Mouse (Mus musculus) C2C12 (cell line): Measurements from ENCODE around the gene Zfp94. TPM values are rescaled to one million over a fixed set of nuclear protein-coding genes. Genes with fewer than 3 reads are reported as not detected.

Experiments used
- H3K27me3 ChIP-seq: one replicate; pipeline ENCODE4 v1.6.1; 2011; ENCODE audit not compliant: control insufficient read depth, insufficient read depth, insufficient read length
- H3K36me3 ChIP-seq: one replicate; pipeline ENCODE4 v1.6.1; 2011; ENCODE audit not compliant: control insufficient read depth, insufficient read depth
- H3K4me3 ChIP-seq: one replicate; pipeline ENCODE4 v1.5.1; 2011; ENCODE audit warnings: mild to moderate bottlenecking, control low read depth; ENCODE audit not compliant: poor library complexity, insufficient read depth, severe bottlenecking
- H3K79me2 ChIP-seq: one replicate; pipeline ENCODE4 v1.6.1; 2011; ENCODE audit not compliant: control insufficient read depth, insufficient read depth
- H3K79me3 ChIP-seq: one replicate; pipeline ENCODE4 v1.6.1; 2011; ENCODE audit warnings: low read depth, control low read depth
- H3ac ChIP-seq: one replicate; pipeline ENCODE3; 2011; ENCODE audit warnings: low read depth; ENCODE audit not compliant: control insufficient read depth, insufficient read length
- CEBPB ChIP-seq: IDR thresholded peaks from one replicate; pipeline ENCODE4 v1.6.1; 2011; ENCODE audit warnings: low read depth, mild to moderate bottlenecking, control low read depth, moderate library complexity
- CTCF ChIP-seq: IDR thresholded peaks from one replicate; pipeline ENCODE4 v1.5.1; 2011; ENCODE audit not compliant: control insufficient read depth, insufficient read depth, insufficient read length
- FOSL1 ChIP-seq: IDR thresholded peaks from one replicate; pipeline ENCODE4 v1.8.0; 2011; ENCODE audit warnings: mild to moderate bottlenecking, low read length; ENCODE audit not compliant: poor library complexity, insufficient read depth, severe bottlenecking
- MAX ChIP-seq: IDR thresholded peaks from one replicate; pipeline ENCODE4 v1.6.1; 2011; ENCODE audit warnings: mild to moderate bottlenecking, control low read depth
- MYOD1 ChIP-seq: IDR thresholded peaks from one replicate; pipeline ENCODE4 v1.6.1; 2011; ENCODE audit warnings: low read depth; ENCODE audit not compliant: control insufficient read depth, insufficient read length
- MYOG ChIP-seq: IDR thresholded peaks from one replicate; pipeline ENCODE4 v1.6.1; 2011; ENCODE audit not compliant: control insufficient read depth, insufficient read length; ENCODE audit errors: extremely low read depth
- USF1 ChIP-seq: IDR thresholded peaks from one replicate; pipeline ENCODE4 v1.6.1; 2011; ENCODE audit warnings: low read depth, mild to moderate bottlenecking, control low read depth, moderate library complexity
- polyA plus RNA-seq: library from polyadenylated mRNA; unstranded; fragments of >200 nt; fragmentation: generic; extraction: Trizol; gene quantifications from one replicate; pipeline ENCODE4 v1.2.1, GENCODE M21; 2012; ENCODE audit warnings: missing spikeins

Zfp94 gene
- polyA plus RNA-seq, 1 experiment, result 2.4 TPM

GRCm38 (mm10) chr7:24343701-24344272 lies 27.3 kb upstream of the Zfp94 start:
- Histone ChIP-seq H3K79me2 (no peaks in the 10 kb centered on the region), H3ac (no peak overlapping the region), H3K4me3 (no peak overlapping the region), H3K79me3 (no peaks in the 10 kb centered on the region), H3K27me3 (peaks cover 11% of the 10 kb centered on the region), H3K36me3 (no peaks in the 10 kb centered on the region)
- no peak for TF ChIP-seq FOSL1
- TF ChIP-seq MYOD1, result no peak
- TF ChIP-seq USF1, result no peak
- TF ChIP-seq CTCF, result no peak
- TF ChIP-seq MYOG, result no peak
- TF ChIP-seq CEBPB, result no peak
- no peak for TF ChIP-seq MAX

- Histone ChIP-seq H3K79me2 (no peaks in the 10 kb centered on the region), H3K4me3 (no peak overlapping the region), H3K36me3 (no peaks in the 10 kb centered on the region), H3K79me3 (no peaks in the 10 kb centered on the region), H3ac (no peak overlapping the region), H3K27me3 (peaks cover 14% of the 10 kb centered on the region)
- TF ChIP-seq FOSL1 (no peak), MYOG (no peak), CTCF (no peak), MAX (no peak), USF1 (no peak), MYOD1 (no peak), CEBPB (no peak)
Observed at GRCm38 (mm10) chr7:24338241-24338640, 21.8 kb upstream of the Zfp94 start.

- Histone ChIP-seq H3K36me3 (no peaks in the 10 kb centered on the region), H3K27me3 (peaks cover 19% of the 10 kb centered on the region), H3K4me3 (no peak overlapping the region), H3ac (no peak overlapping the region), H3K79me2 (no peaks in the 10 kb centered on the region), H3K79me3 (no peaks in the 10 kb centered on the region)
- TF ChIP-seq CTCF (no peak), MYOG (no peak), USF1 (no peak), FOSL1 (no peak), MAX (no peak), MYOD1 (no peak), CEBPB (no peak)
Observed at GRCm38 (mm10) chr7:24335699-24336309, 19.3 kb upstream of the Zfp94 start.

GRCm38 (mm10) chr7:24333304-24333986 lies 17.0 kb upstream of the Zfp94 start, which contains the start of gene Tescl:
Gene Tescl, minus strand, starts transcription at chr7:24333936.
- peaks cover 22% of the 10 kb centered on the region for H3K27me3 ChIP-seq
- no peaks in the 10 kb centered on the region for H3K79me3 ChIP-seq
- no peak within 1 kb of the TSS for H3ac ChIP-seq
- TF ChIP-seq MYOD1 (no peak), USF1 (no peak), FOSL1 (no peak), CEBPB (no peak), MAX (no peak), MYOG (no peak), CTCF (no peak)
- H3K36me3 ChIP-seq, result no peaks in the 10 kb centered on the region
- no peaks in the 10 kb centered on the region for H3K79me2 ChIP-seq
- no peak within 1 kb of the TSS for H3K4me3 ChIP-seq

GRCm38 (mm10) chr7:24327281-24327975 lies 11.0 kb upstream of the Zfp94 start:
- Histone ChIP-seq H3K79me2 (no peaks in the 10 kb centered on the region), H3K4me3 (no peak overlapping the region), H3ac (no peak overlapping the region), H3K79me3 (no peaks in the 10 kb centered on the region), H3K27me3 (peaks cover 8% of the 10 kb centered on the region), H3K36me3 (no peaks in the 10 kb centered on the region)
- TF ChIP-seq CEBPB, result no peak
- no peak for TF ChIP-seq FOSL1
- no peak for TF ChIP-seq CTCF
- TF ChIP-seq USF1, result no peak
- TF ChIP-seq MYOG, result no peak
- TF ChIP-seq MAX, result no peak
- no peak for TF ChIP-seq MYOD1
